Mouse (Mus musculus): ENCODE measurements around the gene Med12l. TPM values are rescaled to one million over a fixed set of nuclear protein-coding genes. Genes with fewer than 3 reads are reported as not detected.
A peak's percentile ranks its signal among the peaks of the same experiment; 100 is the strongest.

Gene Med12l
- total RNA-seq, 2 experiments from 2014 or later = 11.2 to 14.4 TPM

DNA sequence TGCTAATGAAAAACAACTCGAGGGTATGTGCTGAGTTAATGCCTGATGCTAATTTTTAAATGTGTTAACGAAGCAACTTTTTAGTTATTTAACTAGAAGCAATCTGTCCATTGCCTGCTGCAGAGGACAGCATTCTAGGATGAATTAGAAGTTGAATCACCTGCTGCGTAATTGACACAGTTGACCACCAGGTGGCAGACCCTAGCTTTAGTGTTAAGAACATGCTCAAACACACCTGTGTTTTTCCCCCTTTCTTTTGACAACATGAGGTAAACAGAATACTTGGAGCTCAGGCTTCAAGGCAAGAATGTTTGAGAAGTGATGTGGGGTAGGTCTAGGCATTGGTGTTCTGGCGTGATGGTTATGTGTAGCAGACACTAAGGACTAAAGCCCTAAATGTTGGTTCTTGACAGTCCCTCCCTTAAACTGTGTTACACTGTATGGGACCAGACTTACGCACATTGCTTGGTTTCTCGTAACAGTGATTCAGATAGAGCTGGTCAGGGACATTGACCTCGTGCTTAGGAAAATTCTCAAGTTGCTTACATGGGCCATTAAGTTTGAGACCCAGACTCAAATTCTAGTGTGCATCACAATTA is 315.8 kb downstream of the Med12l start:
- peak; percentile 71 for DNase-seq

DNA sequence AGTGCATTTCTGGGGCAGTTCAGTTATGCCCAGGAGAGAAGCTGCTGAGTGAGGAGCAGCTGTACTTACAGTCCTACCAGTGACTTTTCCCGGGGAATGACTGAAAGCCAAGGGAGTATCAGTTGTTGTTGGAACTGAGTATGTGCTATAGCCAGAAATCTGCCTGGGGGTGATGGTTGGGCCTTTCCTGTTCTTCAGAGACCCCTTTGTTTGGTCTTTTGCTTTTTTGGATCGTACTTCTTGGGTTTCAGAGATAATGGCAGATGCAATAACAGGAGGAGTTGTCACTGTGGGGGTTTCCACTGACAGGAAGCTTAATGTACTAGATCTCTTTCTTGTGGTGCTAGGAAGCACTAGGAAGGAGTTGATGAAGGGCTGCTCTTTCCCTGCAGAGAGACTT is 322.9 kb downstream of the Med12l start:
- no peak for DNase-seq

DNA sequence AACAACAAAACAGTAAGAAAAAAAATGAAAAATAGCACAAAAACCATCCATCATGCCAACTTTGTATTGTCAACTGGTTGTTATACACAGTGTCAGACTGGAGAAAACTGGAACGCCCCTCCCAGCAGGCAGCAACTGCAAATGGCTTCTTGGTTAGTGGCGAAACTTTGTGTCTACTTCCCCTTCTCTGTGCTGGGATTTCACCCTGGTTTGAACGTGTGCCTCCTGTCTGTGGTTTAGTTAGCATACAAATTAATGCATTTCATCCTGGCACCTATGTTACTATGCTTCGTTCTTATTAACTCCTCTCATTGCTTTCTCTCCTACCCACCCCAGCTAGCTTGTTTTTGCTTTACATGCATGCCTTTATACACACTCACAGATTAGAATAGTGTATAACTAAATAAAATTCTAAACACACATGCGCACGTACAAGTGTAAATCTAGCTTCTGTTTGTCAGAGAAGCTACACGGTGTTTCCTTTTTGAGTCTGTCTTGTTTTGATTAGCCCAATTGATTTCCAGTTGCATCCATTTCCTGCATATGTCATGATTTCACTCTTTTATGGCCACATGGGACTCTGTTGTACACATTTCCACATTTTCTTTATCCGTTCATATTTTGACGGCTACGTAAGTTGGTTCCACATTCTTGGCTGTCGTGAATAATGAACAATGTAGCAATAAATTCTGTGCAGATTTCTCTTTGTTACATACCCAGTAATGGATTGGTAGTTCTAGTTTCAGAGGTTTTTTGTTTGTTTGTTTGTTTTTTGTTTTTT is 336.2 kb downstream of the Med12l start:
- no peak for DNase-seq

DNA sequence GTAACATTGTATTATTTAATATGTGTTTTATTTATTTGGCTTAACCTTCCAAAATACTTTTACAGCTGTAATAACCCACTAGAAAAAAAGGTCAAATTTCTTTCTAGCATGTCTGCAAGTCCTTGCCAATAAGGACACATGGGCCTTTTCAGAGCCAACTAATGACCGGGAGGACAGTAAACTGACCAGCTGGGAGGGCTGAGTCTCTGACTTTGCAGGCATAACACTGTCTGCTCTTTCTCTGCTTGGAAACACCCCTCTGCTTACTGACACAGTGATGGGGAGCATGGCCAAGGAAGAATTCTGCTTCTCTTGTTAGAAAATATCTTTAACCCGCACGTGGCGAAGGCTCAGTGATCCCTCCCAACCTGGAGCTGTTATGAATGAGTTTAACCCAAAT is 337.4 kb downstream of the Med12l start:
- peak; percentile 32 for DNase-seq

DNA sequence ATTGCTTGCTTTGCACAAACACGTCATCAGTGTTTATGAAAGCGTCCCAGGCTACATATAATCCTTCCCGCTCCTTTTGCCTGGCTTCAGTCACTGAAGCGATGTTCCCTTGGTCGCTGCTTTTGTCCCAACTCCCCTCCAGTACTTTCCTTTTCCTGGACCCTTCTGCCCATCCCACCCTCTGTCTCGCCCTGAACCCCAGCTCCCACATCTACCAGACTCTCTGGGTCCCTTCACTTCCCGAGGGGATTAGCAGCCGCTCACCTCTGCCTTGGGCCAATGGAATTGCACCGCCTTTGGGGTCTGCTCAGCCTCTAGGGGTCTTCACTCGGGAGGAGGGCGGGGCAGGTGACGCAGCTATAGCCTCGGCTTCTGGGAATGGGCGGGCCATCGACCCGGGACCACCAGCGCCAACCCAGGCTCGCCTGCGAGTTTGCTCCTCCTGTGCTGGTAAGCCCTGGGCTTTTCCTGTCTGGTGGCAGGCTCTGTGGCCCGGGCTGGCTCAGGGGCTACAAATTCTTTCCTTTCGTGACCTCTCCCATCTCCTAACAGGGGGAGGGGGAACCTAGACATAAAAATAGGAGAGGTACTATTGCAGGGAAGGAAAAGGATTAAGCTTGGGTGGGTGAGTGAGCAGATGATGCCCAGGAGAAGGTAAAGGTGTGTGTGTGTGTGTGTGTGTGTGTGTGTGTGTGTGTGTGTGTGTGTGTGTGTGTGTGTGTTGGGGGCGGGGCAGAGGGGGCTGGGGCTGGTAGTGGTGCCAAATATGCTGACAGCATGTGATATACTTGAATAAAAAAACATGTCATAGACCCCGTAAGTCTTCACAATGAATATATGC is 338.7 kb downstream of the Med12l start, which contains the start of gene Igsf10:
Gene Igsf10 (minus strand): TSS at position 330 of the 841 bp plus-strand sequence.
- DNase-seq = peak; percentile 50

DNA sequence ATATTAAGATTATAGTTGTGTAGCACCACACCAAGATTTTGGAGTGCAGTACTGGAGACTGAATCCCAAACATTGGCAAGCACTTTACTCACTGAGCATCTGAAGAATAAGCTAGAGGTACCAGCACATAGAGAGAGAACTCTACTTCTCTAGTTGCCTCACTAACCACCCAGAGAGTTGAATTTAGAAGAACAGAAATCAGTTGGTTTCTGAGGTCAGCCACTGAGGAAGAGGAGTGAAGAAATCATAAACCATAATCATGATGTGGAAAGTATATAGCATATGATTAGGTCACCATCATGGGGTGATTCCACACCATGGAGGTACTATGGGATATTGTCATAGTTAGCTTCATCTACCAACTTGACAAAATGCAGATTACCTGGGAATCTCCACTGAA is 346.1 kb downstream of the Med12l start:
- DNase-seq = no peak

DNA sequence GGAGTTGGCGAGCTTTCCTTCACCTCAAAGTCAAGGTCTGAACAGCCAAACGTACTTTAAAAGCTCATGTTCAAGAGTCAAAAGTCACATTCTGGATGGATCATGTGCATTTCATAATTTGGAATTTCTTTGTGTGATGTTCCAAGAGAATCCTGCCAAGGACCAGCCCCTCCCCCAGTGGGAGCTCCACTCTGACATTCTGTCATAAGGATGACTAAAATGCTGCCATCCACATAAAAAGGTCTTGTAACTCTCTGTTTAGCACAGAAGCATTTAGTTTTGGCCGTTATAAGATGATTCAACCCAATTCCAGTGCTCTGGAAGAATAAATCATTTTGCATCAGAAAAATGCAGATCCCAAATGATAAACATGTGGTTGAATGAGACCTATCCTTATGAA is 348.5 kb downstream of the Med12l start:
- peak; percentile 52 for DNase-seq

DNA sequence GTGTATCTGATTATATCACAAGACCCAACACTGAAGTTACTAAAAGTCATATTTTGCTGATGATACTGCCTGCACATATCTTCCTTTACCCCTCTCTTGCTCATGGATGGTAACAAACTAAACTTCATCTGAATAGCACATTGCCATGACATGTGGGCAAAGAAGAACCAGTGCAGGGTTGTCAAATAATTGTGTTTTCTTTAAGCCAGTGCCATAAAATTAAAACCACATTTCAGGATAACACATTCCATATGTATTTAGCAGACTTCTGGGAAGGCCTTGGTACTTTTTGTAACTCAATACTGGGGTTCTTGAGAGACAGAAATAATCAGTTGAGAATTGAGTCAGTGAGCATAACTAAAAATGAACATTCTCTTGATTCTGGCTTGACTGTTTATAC is 354.5 kb downstream of the Med12l start:
- DNase-seq = no peak

DNA sequence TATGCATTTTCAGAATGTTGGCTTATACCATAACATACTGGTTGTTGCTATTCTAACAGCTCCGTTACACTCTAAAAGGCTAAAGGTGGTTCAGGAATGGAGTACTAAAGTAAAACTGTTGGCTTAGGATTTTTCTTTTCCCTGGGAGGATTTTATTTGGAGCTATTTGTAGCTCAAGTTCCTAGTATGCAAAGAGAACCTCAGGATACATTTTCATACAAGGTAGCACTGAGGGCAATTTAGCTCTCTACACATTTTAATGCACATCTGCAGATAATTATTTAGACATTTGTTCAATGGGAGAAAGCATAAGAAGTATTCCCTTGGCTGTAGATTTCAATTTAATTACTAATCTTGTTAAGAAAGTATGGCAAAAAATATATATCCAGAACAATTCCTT is 356.3 kb downstream of the Med12l start:
- DNase-seq = no peak

Other genes starting within 250 kb of the Med12l start
- gene Mindy4b-ps, start 183.5 kb upstream of the Med12l start, total RNA-seq (2021) = not detected
- not detected for gene Clrn1, start 120.5 kb upstream of the Med12l start, total RNA-seq (2021)
- under 1 TPM; 0.76 to 0.87 TPM for gene Gpr171, start 96.0 kb downstream of the Med12l start, total RNA-seq (2021)
- 10 to 100 TPM; 10.7 to 11.4 TPM for gene P2ry14, start 147.8 kb downstream of the Med12l start, total RNA-seq (2021)
- gene Gpr87, start 189.3 kb downstream of the Med12l start, total RNA-seq (2021) = not detected
- 1 to 10 TPM; 1.7 TPM for gene P2ry13, start 205.1 kb downstream of the Med12l start, total RNA-seq (2021)